Mouse (Mus musculus) kidney, embryonic 14.5 days (tissue): ENCODE data around the gene Nxpe5. TPM values are rescaled to one million over a fixed set of nuclear protein-coding genes. Genes with fewer than 3 reads are reported as not detected.

Experiments used
- ATAC-seq: fragments of 200-750 bp; cut with Nextera tagmentation; 2 replicates; pipeline ENCODE4 v1.8.0; 2017; ENCODE audit warnings: moderate number of reproducible peaks, mild to moderate bottlenecking, moderate TSS enrichment, moderate library complexity; ENCODE audit not compliant: low FRiP score, low TSS enrichment
- H3K27ac ChIP-seq: fragments of 300-500 bp; sonication (generic); 2 replicates; pipeline ENCODE4 v1.5.1; 2014; ENCODE audit warnings: low read depth, mild to moderate bottlenecking, low read length, moderate library complexity, mixed read lengths
- H3K27me3 ChIP-seq: fragments of 300-500 bp; sonication (generic); 2 replicates; pipeline ENCODE4 v1.6.1; 2014; ENCODE audit warnings: mild to moderate bottlenecking, low read length; ENCODE audit not compliant: control insufficient read depth, insufficient read depth
- H3K36me3 ChIP-seq: fragments of 300-500 bp; sonication (generic); 2 replicates; pipeline ENCODE4 v1.6.1; 2014; ENCODE audit warnings: low read length, mixed read lengths; ENCODE audit not compliant: control insufficient read depth, insufficient read depth
- H3K4me1 ChIP-seq: fragments of 300-500 bp; sonication (generic); 2 replicates; pipeline ENCODE4 v1.6.1; 2014; ENCODE audit warnings: low read length, mixed read lengths; ENCODE audit not compliant: control insufficient read depth, insufficient read depth
- H3K4me2 ChIP-seq: fragments of 300-500 bp; sonication (generic); replicated peaks from 2 replicates; pipeline ENCODE4 v1.6.1; 2014; ENCODE audit warnings: low read depth, mild to moderate bottlenecking, low read length
- H3K4me3 ChIP-seq: fragments of 300-500 bp; sonication (generic); 2 replicates; pipeline ENCODE4 v1.5.1; 2014; ENCODE audit warnings: mild to moderate bottlenecking, low read length
- H3K9ac ChIP-seq: fragments of 300-500 bp; sonication (generic); 2 replicates; pipeline ENCODE4 v1.6.1; 2014; ENCODE audit warnings: low read depth, mild to moderate bottlenecking, low read length, moderate library complexity
- H3K9me3 ChIP-seq: fragments of 300-500 bp; sonication (generic); 2 replicates; pipeline ENCODE4 v1.6.1; 2016; ENCODE audit warnings: low read length; ENCODE audit not compliant: control insufficient read depth
- WGBS: fragments of 180-500 bp; shearing (Covaris S2); extraction: QIAGEN DNeasy Blood & Tissue Kit; methylation state at CpG from one replicate; pipeline ENCODE4 v1.1.7; 2014; 5-methylcytosine and 5-hydroxymethylcytosine counted together
- polyA plus RNA-seq: library from polyadenylated mRNA; unstranded; fragments of >200 nt; fragmentation: Nextera tagmentation; extraction: Ambion mirVana; gene quantifications from 2 replicates; pipeline ENCODE4 v1.2.1, GENCODE M21; 2014

Nxpe5 gene
- polyA plus RNA-seq, 1 experiment from 2014 or later: not detected

GRCm38 (mm10) chr5:138279585-138280424 is 54.1 kb downstream of the Nxpe5 start, which contains the start of the genes Gm43720, Gpc2 and Stag3:
Gene Gm43720 (minus strand): TSS chr5:138279958.
Gene Gpc2 (minus strand): TSS chr5:138280005.
Gene Stag3 (plus strand): TSS chr5:138280240.
- peaks cover 12% of the 10 kb centered on the region for H3K36me3 ChIP-seq
- peak within 1 kb of the TSS; percentile 69 for H3K4me3 ChIP-seq
- peaks cover 5% of the 10 kb centered on the region; the same call in 1 of the 2 replicates for H3K9me3 ChIP-seq
- H3K4me1 ChIP-seq: peaks cover 28% of the 10 kb centered on the region
- H3K27ac ChIP-seq: 0 out of 2 replicates have a peak within 1 kb of the TSS, but pooled peaks have one; percentile 32
- peak within 1 kb of the TSS; percentile 67 for H3K4me2 ChIP-seq
- ATAC-seq: peak; percentile 99
- peak within 1 kb of the TSS; percentile 72 for H3K9ac ChIP-seq
- under 1% methylated on average over 56 of the region's 56 CpGs for WGBS
- H3K27me3 ChIP-seq: no peaks in the 10 kb centered on the region

GRCm38 (mm10) chr5:138280425-138280768 is 54.7 kb downstream of the Nxpe5 start:
- Histone ChIP-seq H3K27ac (no peak overlapping the region), H3K4me2 (peak overlapping the region; percentile 18; the same call in 1 of the 2 replicates), H3K27me3 (no peaks in the 10 kb centered on the region), H3K4me1 (peaks cover 22% of the 10 kb centered on the region), H3K36me3 (peaks cover 12% of the 10 kb centered on the region), H3K9ac (no peak overlapping the region), H3K4me3 (peak overlapping the region; percentile 69; the same call in 1 of the 2 replicates), H3K9me3 (peaks cover 5% of the 10 kb centered on the region; the same call in 1 of the 2 replicates)
- WGBS: 19% methylated on average over 26 of the region's 26 CpGs
- no peak for ATAC-seq

DNA sequence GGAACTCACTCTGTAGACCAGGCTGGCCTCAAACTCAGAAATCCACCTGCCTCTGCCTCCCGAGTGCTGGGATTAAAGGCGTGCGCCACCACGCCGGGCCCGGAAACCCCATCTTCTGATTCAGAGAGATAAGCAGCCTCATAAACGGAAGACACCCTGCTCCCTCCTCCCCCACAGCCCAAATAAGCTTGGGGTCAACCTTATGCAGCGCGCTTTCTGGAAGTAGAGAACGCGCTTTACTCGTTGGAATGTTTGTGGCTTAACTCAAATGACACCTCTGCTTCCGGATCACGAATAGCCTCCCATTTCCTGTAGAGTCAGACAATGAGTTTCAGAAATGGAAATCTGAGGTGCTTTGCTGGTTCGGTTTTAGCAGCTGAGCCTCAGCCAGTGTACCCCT is 55.1 kb downstream of the Nxpe5 start:
- WGBS: 91% methylated on average over 15 of the region's 15 CpGs
- Histone ChIP-seq H3K36me3 (peaks cover 12% of the 10 kb centered on the region), H3K27ac (no peak overlapping the region), H3K9ac (no peak overlapping the region), H3K27me3 (no peaks in the 10 kb centered on the region), H3K4me3 (no peak overlapping the region), H3K4me1 (peaks cover 18% of the 10 kb centered on the region; the same call in 1 of the 2 replicates), H3K9me3 (peaks cover 5% of the 10 kb centered on the region; the same call in 1 of the 2 replicates), H3K4me2 (no peak overlapping the region)
- no peak for ATAC-seq

DNA sequence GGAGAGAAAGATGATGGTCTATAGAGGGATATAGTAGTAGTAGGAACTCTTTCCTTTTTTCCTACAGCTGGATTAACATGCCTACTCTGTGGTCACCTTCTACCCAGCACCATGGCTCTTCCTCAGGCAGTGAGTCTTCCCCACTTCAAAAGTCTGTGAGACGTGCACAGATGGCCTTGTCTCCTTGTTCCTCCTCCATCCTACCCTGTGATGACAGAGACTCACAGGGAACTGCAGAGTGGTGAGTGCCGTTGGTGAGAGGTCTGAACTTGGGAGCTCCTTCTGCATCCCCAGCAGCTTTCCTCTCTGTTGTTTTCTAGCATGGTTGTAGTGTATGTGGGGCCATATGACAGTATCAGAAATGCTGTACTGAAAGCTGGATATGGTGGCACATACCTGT is 56.1 kb downstream of the Nxpe5 start:
- Histone ChIP-seq H3K27ac (no peak overlapping the region), H3K4me3 (no peak overlapping the region), H3K27me3 (no peaks in the 10 kb centered on the region), H3K4me1 (peaks cover 11% of the 10 kb centered on the region; the same call in 1 of the 2 replicates), H3K9me3 (peaks cover 5% of the 10 kb centered on the region; the same call in 1 of the 2 replicates), H3K9ac (no peak overlapping the region), H3K4me2 (no peak overlapping the region), H3K36me3 (peaks cover 7% of the 10 kb centered on the region)
- 70% methylated on average over 2 of the region's 2 CpGs for WGBS
- no peak for ATAC-seq

DNA sequence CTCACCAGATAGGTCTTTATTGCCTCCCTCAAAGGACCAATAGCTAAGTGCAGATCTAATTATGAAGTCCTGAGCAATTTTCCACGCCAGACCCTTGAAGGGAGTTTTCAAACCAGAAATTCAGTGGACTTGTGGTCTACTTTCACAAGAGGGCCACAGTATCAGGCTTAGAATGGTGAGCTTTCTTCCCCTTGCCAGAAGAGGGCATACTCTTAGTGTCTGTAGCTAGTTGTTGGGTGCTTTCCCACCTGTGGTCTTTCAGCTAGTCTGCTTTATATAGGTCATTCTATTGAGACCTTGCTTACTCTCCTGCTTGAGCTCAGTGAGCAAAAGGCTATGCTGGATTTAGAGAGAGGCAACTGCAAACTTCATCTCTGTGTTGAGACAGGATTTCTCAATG is 57.8 kb downstream of the Nxpe5 start:
- Histone ChIP-seq H3K27ac (no peak overlapping the region), H3K27me3 (no peaks in the 10 kb centered on the region), H3K4me2 (no peak overlapping the region), H3K36me3 (no peaks in the 10 kb centered on the region), H3K9ac (no peak overlapping the region), H3K4me1 (peaks cover 8% of the 10 kb centered on the region; the same call in 1 of the 2 replicates), H3K4me3 (no peak overlapping the region), H3K9me3 (peaks cover 5% of the 10 kb centered on the region; the same call in 1 of the 2 replicates)
- no peak for ATAC-seq
- 74% methylated on average over 1 of the region's 1 CpGs for WGBS

DNA sequence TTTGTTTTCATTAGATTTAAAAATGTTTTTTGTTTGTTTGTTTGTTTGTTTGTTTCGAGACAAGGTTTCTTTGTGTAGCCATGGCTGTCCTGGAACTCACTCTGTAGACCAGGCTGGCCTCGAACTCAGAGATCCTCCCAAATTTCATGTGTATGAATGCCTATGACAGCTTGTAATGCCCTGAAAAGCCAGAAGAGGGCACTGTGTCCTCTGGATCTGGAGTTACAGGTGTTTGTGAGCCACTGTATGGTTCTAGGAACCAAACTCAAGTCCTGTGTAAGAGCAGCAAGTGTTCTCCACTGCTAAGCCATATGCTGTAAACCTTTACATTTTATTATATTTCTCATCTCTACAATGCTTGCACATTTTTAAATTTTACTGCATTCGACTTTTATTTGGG is 62.2 kb downstream of the Nxpe5 start:
- no peak for ATAC-seq
- H3K9ac ChIP-seq: no peak overlapping the region
- no peak overlapping the region for H3K27ac ChIP-seq
- H3K4me1 ChIP-seq: no peaks in the 10 kb centered on the region
- no peaks in the 10 kb centered on the region for H3K27me3 ChIP-seq
- H3K36me3 ChIP-seq: no peaks in the 10 kb centered on the region
- no peak overlapping the region for H3K4me3 ChIP-seq
- no peaks in the 10 kb centered on the region for H3K9me3 ChIP-seq
- no peak overlapping the region for H3K4me2 ChIP-seq
- WGBS: 79% methylated on average over 3 of the region's 3 CpGs

DNA sequence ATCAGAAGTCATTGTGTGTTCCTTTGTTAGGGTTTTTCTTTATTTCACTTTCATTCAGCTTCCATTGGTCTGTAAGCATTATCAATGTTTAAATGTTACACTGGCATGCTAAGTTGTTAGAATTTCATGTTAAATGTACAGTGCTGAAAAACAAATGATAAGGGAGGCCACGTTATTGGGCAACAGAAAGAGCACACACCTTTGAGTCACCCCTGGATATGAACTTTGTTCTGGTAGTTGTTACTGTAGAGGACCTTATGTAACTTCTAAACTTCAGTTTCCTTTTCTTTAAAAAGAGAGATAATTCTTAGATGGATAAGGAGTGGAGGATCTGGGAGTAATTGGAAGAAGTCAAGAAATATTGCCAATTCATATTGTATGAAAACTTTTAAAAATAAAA is 65.9 kb downstream of the Nxpe5 start:
- H3K9ac ChIP-seq: no peak overlapping the region
- H3K9me3 ChIP-seq: no peaks in the 10 kb centered on the region
- no peaks in the 10 kb centered on the region for H3K4me1 ChIP-seq
- no peaks in the 10 kb centered on the region for H3K27me3 ChIP-seq
- 80% methylated on average over 1 of the region's 1 CpGs for WGBS
- no peak overlapping the region for H3K4me3 ChIP-seq
- no peak overlapping the region for H3K27ac ChIP-seq
- no peak for ATAC-seq
- no peaks in the 10 kb centered on the region for H3K36me3 ChIP-seq
- no peak overlapping the region for H3K4me2 ChIP-seq

GRCm38 (mm10) chr5:138294158-138294557 is 68.5 kb downstream of the Nxpe5 start:
- Histone ChIP-seq H3K36me3 (no peaks in the 10 kb centered on the region), H3K27me3 (no peaks in the 10 kb centered on the region), H3K4me3 (no peak overlapping the region), H3K4me1 (no peaks in the 10 kb centered on the region), H3K4me2 (no peak overlapping the region), H3K27ac (no peak overlapping the region), H3K9ac (no peak overlapping the region), H3K9me3 (no peaks in the 10 kb centered on the region)
- no peak for ATAC-seq

DNA sequence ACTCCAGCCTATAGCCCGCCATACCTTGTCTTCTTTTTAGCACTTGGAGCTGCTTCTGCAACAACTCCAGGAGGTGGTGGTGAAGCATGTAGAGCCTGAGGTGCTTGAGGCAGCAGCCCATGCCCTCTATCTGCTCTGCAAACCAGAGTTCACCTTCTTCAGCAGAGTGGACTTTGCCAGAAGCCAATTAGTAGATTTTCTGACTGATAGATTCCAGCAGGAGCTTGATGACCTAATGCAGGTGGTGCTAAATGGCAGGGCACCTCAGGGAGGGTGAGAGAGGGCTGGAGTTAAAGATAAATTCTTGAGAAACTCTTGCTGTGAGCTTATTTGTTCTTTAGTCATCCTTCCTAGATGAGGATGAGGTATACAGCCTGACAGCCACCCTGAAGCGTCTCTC is 73.9 kb downstream of the Nxpe5 start:
- WGBS: 83% methylated on average over 2 of the region's 2 CpGs
- H3K4me2 ChIP-seq: no peak overlapping the region
- no peak overlapping the region for H3K27ac ChIP-seq
- no peaks in the 10 kb centered on the region for H3K4me1 ChIP-seq
- no peaks in the 10 kb centered on the region for H3K27me3 ChIP-seq
- no peak for ATAC-seq
- no peak overlapping the region for H3K9ac ChIP-seq
- H3K4me3 ChIP-seq: no peak overlapping the region
- no peaks in the 10 kb centered on the region for H3K9me3 ChIP-seq
- H3K36me3 ChIP-seq: no peaks in the 10 kb centered on the region
